Mouse (Mus musculus) adrenal gland, postnatal 4 days (tissue): Measurements from ENCODE around the gene Gm5678. TPM values are rescaled to one million over a fixed set of nuclear protein-coding genes. Genes with fewer than 3 reads are reported as not detected.
A peak's percentile ranks its signal among the peaks of the same experiment; 100 is the strongest.
"Not testable (repeated sequence)": the region's sequence is repeated elsewhere in the genome, so short reads cannot be mapped to it uniquely, and the experiment has no call there.

Source experiments
- DNase-seq, 2 experiments: peaks; one replicate each; pipeline ENCODE4 v3.0.0; 2021 to 2022; ENCODE audit warnings: low spot score in 2 of 2, mixed read lengths in 2 of 2
- total RNA-seq, 2 experiments: library from RNA; stranded (reverse); gene quantifications; 2 replicates each; pipeline ENCODE4 v1.2.3; 2021

The Gm5678 gene
- total RNA-seq, 2 experiments from 2014 or later = 2.9 to 4.6 TPM

- DNase-seq = peak; percentile 57 to 72
These were observed 20.2 kb upstream of the Gm5678 start for GRCm38 (mm10) chr16:93607669-93608101.

GRCm38 (mm10) chr16:93608731-93609130 lies 19.2 kb upstream of the Gm5678 start:
- no peak for DNase-seq

- no peak for DNase-seq
These were observed 18.1 kb upstream of the Gm5678 start for GRCm38 (mm10) chr16:93609796-93610195.

GRCm38 (mm10) chr16:93610961-93611360 lies 16.9 kb upstream of the Gm5678 start:
- DNase-seq = no peak

- peak in 1 of 2 experiments; percentile 44 for DNase-seq
These were observed 12.6 kb upstream of the Gm5678 start for GRCm38 (mm10) chr16:93615118-93615870.

GRCm38 (mm10) chr16:93623759-93624158 lies 4.1 kb upstream of the Gm5678 start:
- not testable (repeated sequence) for DNase-seq

GRCm38 (mm10) chr16:93624671-93625070 lies 3.2 kb upstream of the Gm5678 start:
- no peak for DNase-seq

- no peak for DNase-seq
These were observed 1.2 kb upstream of the Gm5678 start for GRCm38 (mm10) chr16:93626745-93627144.

- DNase-seq = no peak
These were observed 16.1 kb downstream of the Gm5678 start for GRCm38 (mm10) chr16:93644006-93644405.

GRCm38 (mm10) chr16:93648441-93649183 lies 20.7 kb downstream of the Gm5678 start:
- no peak for DNase-seq

- DNase-seq = no peak
These were observed 40.1 kb downstream of the Gm5678 start for GRCm38 (mm10) chr16:93667976-93668375.

- DNase-seq = no peak
These were observed 41.6 kb downstream of the Gm5678 start for GRCm38 (mm10) chr16:93669521-93669920.

GRCm38 (mm10) chr16:93670466-93670865 lies 42.6 kb downstream of the Gm5678 start:
- DNase-seq = not testable (repeated sequence)

GRCm38 (mm10) chr16:93671064-93671463 lies 43.2 kb downstream of the Gm5678 start:
- DNase-seq = no peak

- DNase-seq = no peak
These were observed 48.5 kb downstream of the Gm5678 start for GRCm38 (mm10) chr16:93676376-93676775.

- no peak for DNase-seq
These were observed 50.3 kb downstream of the Gm5678 start for GRCm38 (mm10) chr16:93678206-93678605.

- no peak for DNase-seq
These were observed 51.3 kb downstream of the Gm5678 start for GRCm38 (mm10) chr16:93679165-93679564.

Other genes with a start within 250 kb of the Gm5678 start
- 10 to 100 TPM; 11.0 to 11.1 TPM for gene Setd4, start 24.0 kb upstream of the Gm5678 start, total RNA-seq
- gene Cbr1, start 22.2 kb upstream of the Gm5678 start, total RNA-seq = 10 to 100 TPM; 69.3 to 79.6 TPM
- 1 to 10 TPM; 4.3 TPM for gene Cbr3, start 55.1 kb downstream of the Gm5678 start, total RNA-seq
- 10 to 100 TPM; 27.6 to 34.0 TPM for gene Dop1b, start 83.8 kb downstream of the Gm5678 start, total RNA-seq
- gene Morc3, start 204.0 kb downstream of the Gm5678 start, total RNA-seq = 10 to 100 TPM; 38.9 to 40.2 TPM